Mouse (Mus musculus): ENCODE data around the gene C1rl. TPM values are rescaled to one million over a fixed set of nuclear protein-coding genes. Genes with fewer than 3 reads are reported as not detected.
"Not testable (repeated sequence)": the region's sequence is repeated elsewhere in the genome, so short reads cannot be mapped to it uniquely, and the experiment has no call there.

C1rl gene
- polyA plus RNA-seq, 1 experiment, result 0.79 TPM

DNA sequence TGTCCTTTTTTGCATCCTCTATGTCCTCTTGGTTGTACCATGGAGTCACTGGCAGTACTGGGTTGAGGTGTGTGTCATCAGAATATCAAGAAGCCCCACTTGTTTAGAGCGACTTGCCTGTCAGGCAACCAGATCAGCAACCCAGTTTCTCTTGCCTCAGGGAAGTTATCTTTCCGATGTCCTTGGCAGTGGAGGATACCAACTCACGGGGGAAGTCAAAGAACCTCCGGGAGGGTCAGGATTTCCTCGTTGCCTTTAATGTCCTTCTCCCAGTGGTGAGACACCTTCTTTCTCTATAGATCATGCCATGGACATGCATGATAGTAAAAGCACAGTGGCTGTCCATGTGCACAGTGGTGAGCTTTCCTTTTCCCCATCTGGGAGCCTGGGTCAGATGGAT is 9.1 kb downstream of the C1rl start:
- H3K36me3 ChIP-seq (ENCODE audit: control insufficient read depth, insufficient read depth, low read length, poor library complexity, severe bottlenecking), result no peaks in the 10 kb centered on the region
- H3K9me3 ChIP-seq (replicated peaks; ENCODE audit: control insufficient read depth, insufficient read depth, low read length, poor library complexity, severe bottlenecking), result no peaks in the 10 kb centered on the region
- no peak overlapping the region for H3K27ac ChIP-seq (ENCODE audit: insufficient read depth, low read length)
- H3K4me3 ChIP-seq (ENCODE audit: low read depth, low read length), result no peak overlapping the region
- no peaks in the 10 kb centered on the region for H3K4me1 ChIP-seq (ENCODE audit: control insufficient read depth, insufficient read depth, low read length)
- no peak overlapping the region for H3K9ac ChIP-seq (ENCODE audit: low read depth, poor library complexity, severe bottlenecking)
- H3K27me3 ChIP-seq (ENCODE audit: control insufficient read depth, insufficient read depth, low read length, poor library complexity, severe bottlenecking), result no peaks in the 10 kb centered on the region
- TF ChIP-seq POLR2A (IDR thresholded peaks at IDR 0.05; ENCODE audit: insufficient read depth, low read length) (no peak), EP300 (IDR thresholded peaks at IDR 0.05; ENCODE audit: insufficient read depth, low read depth, low read length) (no peak), CTCF (IDR thresholded peaks at IDR 0.05; ENCODE audit: low read depth, low read length) (no peak)

DNA sequence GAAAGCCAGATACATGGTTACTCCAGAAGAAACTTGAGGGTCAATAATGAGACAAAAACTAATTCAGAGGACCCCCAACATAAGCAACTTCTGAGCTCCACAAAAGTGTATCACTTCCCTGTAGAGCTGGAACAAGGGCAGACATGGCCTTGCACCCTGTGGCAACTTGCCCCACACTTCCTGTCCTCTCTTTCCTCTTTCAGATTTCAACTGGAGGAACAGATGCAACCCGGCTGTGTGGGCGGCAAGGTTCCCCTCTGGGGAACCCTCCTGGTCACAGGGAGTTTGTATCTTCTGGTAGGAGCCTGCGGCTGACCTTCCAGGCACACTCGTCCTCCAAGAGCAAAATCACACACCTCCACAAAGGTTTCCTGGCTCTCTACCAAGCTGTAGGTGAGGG is 12.1 kb downstream of the C1rl start:
- H3K36me3 ChIP-seq (ENCODE audit: control insufficient read depth, insufficient read depth, low read length, poor library complexity, severe bottlenecking), result no peaks in the 10 kb centered on the region
- no peak overlapping the region for H3K4me3 ChIP-seq (ENCODE audit: low read depth, low read length)
- H3K27ac ChIP-seq (ENCODE audit: insufficient read depth, low read length), result no peak overlapping the region
- no peaks in the 10 kb centered on the region for H3K9me3 ChIP-seq (replicated peaks; ENCODE audit: control insufficient read depth, insufficient read depth, low read length, poor library complexity, severe bottlenecking)
- no peaks in the 10 kb centered on the region for H3K27me3 ChIP-seq (ENCODE audit: control insufficient read depth, insufficient read depth, low read length, poor library complexity, severe bottlenecking)
- no peak for TF ChIP-seq CTCF (IDR thresholded peaks at IDR 0.05; ENCODE audit: low read depth, low read length)
- no peak for TF ChIP-seq POLR2A (IDR thresholded peaks at IDR 0.05; ENCODE audit: insufficient read depth, low read length)
- TF ChIP-seq EP300 (IDR thresholded peaks at IDR 0.05; ENCODE audit: insufficient read depth, low read depth, low read length), result no peak
- H3K4me1 ChIP-seq (ENCODE audit: control insufficient read depth, insufficient read depth, low read length), result no peaks in the 10 kb centered on the region
- H3K9ac ChIP-seq (ENCODE audit: low read depth, poor library complexity, severe bottlenecking), result no peak overlapping the region

DNA sequence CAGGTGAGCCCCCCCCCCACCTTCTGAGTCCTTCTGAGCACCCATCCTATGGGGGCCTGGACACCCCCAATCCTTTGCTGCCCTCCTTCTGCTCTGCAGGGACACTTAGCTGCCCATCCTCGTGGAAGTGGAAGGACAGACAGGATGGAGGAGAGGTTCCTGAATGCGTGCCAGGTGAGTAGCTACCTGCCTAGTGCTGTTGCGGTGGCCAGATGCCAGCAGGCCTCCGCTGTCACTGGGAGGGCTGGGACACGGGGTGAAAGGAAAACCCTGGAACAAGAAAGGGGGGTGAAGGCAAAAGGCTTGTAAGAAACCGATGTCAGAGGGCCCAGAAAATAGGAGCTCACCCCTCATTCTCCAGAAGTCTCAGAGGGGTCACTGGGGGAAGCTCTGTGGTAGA is 14.1 kb downstream of the C1rl start:
- Histone ChIP-seq H3K4me1 (ENCODE audit: control insufficient read depth, insufficient read depth, low read length) (no peaks in the 10 kb centered on the region), H3K4me3 (ENCODE audit: low read depth, low read length) (no peak overlapping the region), H3K27me3 (ENCODE audit: control insufficient read depth, insufficient read depth, low read length, poor library complexity, severe bottlenecking) (no peaks in the 10 kb centered on the region), H3K9me3 (replicated peaks; ENCODE audit: control insufficient read depth, insufficient read depth, low read length, poor library complexity, severe bottlenecking) (no peaks in the 10 kb centered on the region), H3K9ac (ENCODE audit: low read depth, poor library complexity, severe bottlenecking) (no peak overlapping the region), H3K36me3 (ENCODE audit: control insufficient read depth, insufficient read depth, low read length, poor library complexity, severe bottlenecking) (no peaks in the 10 kb centered on the region), H3K27ac (ENCODE audit: insufficient read depth, low read length) (no peak overlapping the region)
- TF ChIP-seq CTCF (IDR thresholded peaks at IDR 0.05; ENCODE audit: low read depth, low read length), result no peak
- no peak for TF ChIP-seq POLR2A (IDR thresholded peaks at IDR 0.05; ENCODE audit: insufficient read depth, low read length)
- no peak for TF ChIP-seq EP300 (IDR thresholded peaks at IDR 0.05; ENCODE audit: insufficient read depth, low read depth, low read length)

DNA sequence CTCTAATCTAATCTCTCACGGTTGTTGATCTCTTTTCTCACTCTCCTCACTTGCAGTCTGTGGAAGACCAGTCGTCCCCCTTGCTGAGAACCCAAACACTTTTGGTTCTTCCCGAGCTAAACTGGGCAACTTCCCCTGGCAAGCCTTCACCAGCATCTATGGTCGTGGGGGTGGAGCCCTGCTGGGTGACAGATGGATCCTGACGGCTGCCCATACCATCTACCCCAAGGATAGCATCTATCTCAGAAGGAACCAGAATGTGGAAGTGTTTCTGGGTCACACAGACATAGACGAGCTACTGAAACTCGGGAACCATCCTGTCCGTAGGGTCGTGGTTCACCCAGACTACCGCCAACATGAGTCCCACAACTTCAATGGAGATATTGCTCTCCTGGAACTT is 15.4 kb downstream of the C1rl start:
- Histone ChIP-seq H3K9ac (ENCODE audit: low read depth, poor library complexity, severe bottlenecking) (no peak overlapping the region), H3K4me3 (ENCODE audit: low read depth, low read length) (no peak overlapping the region), H3K27me3 (ENCODE audit: control insufficient read depth, insufficient read depth, low read length, poor library complexity, severe bottlenecking) (no peaks in the 10 kb centered on the region), H3K36me3 (ENCODE audit: control insufficient read depth, insufficient read depth, low read length, poor library complexity, severe bottlenecking) (no peaks in the 10 kb centered on the region), H3K9me3 (replicated peaks; ENCODE audit: control insufficient read depth, insufficient read depth, low read length, poor library complexity, severe bottlenecking) (no peaks in the 10 kb centered on the region), H3K4me1 (ENCODE audit: control insufficient read depth, insufficient read depth, low read length) (no peaks in the 10 kb centered on the region), H3K27ac (ENCODE audit: insufficient read depth, low read length) (no peak overlapping the region)
- TF ChIP-seq EP300 (IDR thresholded peaks at IDR 0.05; ENCODE audit: insufficient read depth, low read depth, low read length), result no peak
- no peak for TF ChIP-seq POLR2A (IDR thresholded peaks at IDR 0.05; ENCODE audit: insufficient read depth, low read length)
- TF ChIP-seq CTCF (IDR thresholded peaks at IDR 0.05; ENCODE audit: low read depth, low read length), result no peak

DNA sequence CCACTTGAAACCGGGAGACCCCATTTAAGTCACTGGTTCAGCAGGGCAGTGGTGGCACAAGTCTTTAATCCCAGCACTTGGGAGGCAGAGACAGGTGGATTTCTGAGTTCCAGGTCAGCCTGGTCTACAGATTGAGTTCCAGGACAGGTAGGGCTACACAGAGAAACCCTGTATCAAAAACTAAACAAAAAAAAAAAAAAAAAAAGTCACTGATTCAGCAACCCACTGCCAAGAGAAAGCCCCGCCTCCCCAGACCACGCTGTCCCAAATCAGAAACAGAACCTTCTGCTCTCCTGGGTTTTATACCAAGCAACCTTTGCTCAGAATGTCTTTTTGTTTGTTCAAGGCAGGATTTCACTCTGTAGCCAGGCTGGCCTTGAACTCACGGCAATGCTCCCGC is 16.3 kb downstream of the C1rl start:
- not testable (repeated sequence) for H3K27me3 ChIP-seq (ENCODE audit: control insufficient read depth, insufficient read depth, low read length, poor library complexity, severe bottlenecking); H3K4me1 ChIP-seq (ENCODE audit: control insufficient read depth, insufficient read depth, low read length); H3K9ac ChIP-seq (ENCODE audit: low read depth, poor library complexity, severe bottlenecking)

DNA sequence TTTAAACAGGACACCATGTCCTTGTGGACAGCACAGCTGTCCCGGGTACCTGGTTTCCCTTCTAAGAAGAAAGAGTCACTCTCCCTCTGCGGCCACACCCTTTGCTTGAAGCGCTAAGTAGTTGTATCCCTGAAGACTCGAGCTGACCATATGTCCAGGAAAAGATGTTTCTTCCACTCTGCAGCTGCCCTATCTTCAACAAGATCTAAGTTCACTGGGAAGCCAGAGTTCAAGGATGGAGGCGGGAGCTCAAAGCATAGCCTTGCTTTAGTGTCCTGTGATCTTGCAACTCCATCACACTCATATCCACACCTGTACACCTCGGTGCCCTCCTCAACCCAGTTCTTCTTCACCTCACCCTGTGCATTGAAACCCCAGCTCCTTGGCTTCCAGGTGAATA is 19.0 kb downstream of the C1rl start:
- H3K27me3 ChIP-seq (ENCODE audit: control insufficient read depth, insufficient read depth, low read length, poor library complexity, severe bottlenecking), result no peaks in the 10 kb centered on the region
- H3K4me1 ChIP-seq (ENCODE audit: control insufficient read depth, insufficient read depth, low read length), result no peaks in the 10 kb centered on the region
- H3K27ac ChIP-seq (ENCODE audit: insufficient read depth, low read length), result no peak overlapping the region
- no peak overlapping the region for H3K9ac ChIP-seq (ENCODE audit: low read depth, poor library complexity, severe bottlenecking)
- H3K9me3 ChIP-seq (replicated peaks; ENCODE audit: control insufficient read depth, insufficient read depth, low read length, poor library complexity, severe bottlenecking), result no peaks in the 10 kb centered on the region
- H3K4me3 ChIP-seq (ENCODE audit: low read depth, low read length), result no peak overlapping the region
- H3K36me3 ChIP-seq (ENCODE audit: control insufficient read depth, insufficient read depth, low read length, poor library complexity, severe bottlenecking), result no peaks in the 10 kb centered on the region
- TF ChIP-seq CTCF (IDR thresholded peaks at IDR 0.05; ENCODE audit: low read depth, low read length) (no peak), POLR2A (IDR thresholded peaks at IDR 0.05; ENCODE audit: insufficient read depth, low read length) (no peak), EP300 (IDR thresholded peaks at IDR 0.05; ENCODE audit: insufficient read depth, low read depth, low read length) (no peak)

More for the DNA sequence above, 16.3 kb downstream of the C1rl start:
- H3K9me3 ChIP-seq (replicated peaks; ENCODE audit: control insufficient read depth, insufficient read depth, low read length, poor library complexity, severe bottlenecking); H3K4me3 ChIP-seq (ENCODE audit: low read depth, low read length); H3K27ac ChIP-seq (ENCODE audit: insufficient read depth, low read length); H3K36me3 ChIP-seq (ENCODE audit: control insufficient read depth, insufficient read depth, low read length, poor library complexity, severe bottlenecking): not testable (repeated sequence)

Measured in ES-Bruce4 (cell line).